Mouse (Mus musculus): ENCODE results near the gene Actg1.

DNA sequence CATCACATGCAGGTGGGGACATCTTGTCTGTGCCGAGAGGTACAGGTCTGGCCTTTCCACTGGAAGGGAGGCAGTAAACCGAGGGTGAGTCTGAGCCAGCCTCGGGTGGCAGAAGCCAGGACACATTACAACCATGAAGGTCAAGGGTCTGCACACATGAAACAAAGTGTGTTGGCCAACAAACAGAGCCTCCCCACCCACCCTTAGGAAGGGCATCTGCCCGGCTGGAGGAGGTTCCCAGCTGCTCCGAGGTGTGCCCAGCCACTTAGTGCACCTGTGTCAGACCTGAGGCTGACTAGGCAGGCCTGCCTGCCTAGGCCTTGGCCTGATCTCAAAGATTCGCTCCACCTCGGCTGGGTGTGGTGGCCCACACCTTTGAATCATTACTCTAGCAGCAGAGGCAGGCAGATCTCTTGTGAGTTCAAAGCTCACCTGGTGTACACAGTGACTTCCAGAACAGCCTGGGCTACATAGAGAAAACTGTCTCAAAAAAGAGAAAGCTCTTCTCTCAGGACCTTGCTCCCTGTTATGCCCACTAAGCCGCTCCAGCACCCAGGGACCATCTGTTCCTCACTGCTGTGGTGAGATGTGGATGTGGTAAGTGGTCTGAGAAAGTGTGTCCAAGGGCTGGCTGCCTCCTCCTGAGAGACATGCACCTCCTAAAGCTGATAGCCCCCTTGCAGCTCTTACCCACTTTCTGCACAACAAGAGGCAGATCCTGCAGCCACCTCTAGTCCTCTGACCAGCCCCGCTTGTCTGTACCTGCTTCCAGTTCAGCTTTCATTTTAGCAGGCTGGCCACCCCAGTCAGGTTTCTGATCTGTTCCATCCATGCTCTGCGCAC, 3.1 kb upstream of the Actg1 start:
- TF ChIP-seq CTCF (IDR thresholded peaks at IDR 0.05; ENCODE audit: low read depth, low read length) (no peak), POLR2A (IDR thresholded peaks at IDR 0.05; ENCODE audit: extremely low read depth, insufficient read depth, low read length) (no peak)
